Mouse (Mus musculus) layer of hippocampus, postnatal 36 days (tissue): ENCODE measurements around the gene Mroh9. TPM values are rescaled to one million over a fixed set of nuclear protein-coding genes. Genes with fewer than 3 reads are reported as not detected.
A peak's percentile ranks its signal among the peaks of the same experiment; 100 is the strongest.

ENCODE experiments used
- DNase-seq, 2 experiments: peaks; one replicate each; pipeline ENCODE4 v3.0.0; 2022
- total RNA-seq, 2 experiments: library from RNA; stranded (reverse); gene quantifications; 2 replicates each; pipeline ENCODE4 v1.2.3; 2021

Mroh9 gene
- total RNA-seq, result not detected

DNA sequence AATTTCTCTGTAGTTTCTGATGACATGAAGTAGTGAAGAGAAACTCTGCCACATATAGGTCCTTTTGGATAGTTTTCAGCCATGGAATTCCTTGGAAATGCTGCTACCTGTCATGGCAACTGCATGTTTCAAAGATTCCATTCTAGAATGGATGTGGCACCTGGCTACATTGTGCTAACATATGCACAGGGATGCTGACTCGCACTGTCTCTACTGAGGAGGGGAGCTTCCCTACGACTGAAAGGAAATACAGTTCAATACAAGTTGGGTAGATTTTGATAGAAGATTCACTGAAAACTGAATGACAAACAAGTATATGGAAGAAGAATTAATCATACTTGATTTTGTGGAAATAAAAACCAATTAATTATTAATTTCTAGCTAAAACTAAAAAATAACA, at the start of gene Mroh9:
Gene Mroh9, minus strand, starts transcription at position 101 of the 400 bp plus-strand sequence.
- DNase-seq, result no peak

DNA sequence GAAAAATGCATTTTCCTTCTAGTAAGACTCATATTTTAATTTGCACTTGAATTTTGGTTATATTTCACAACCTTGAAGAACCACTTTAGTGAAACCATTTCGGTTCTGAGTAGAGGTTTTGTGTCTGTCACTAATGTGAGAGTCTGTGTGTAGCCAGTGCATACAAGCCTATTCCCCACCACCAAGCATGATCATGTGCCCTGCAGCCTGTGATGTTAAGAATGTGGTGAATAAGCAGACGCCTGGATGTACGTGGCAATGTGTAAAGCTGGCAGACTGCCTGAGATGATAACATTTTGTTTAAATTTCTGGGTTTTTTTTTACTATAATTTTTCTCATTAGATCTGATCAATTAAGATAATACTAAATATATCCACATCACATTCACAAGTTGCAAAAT, 44.5 kb upstream of the Mroh9 start:
- DNase-seq, result no peak

DNA sequence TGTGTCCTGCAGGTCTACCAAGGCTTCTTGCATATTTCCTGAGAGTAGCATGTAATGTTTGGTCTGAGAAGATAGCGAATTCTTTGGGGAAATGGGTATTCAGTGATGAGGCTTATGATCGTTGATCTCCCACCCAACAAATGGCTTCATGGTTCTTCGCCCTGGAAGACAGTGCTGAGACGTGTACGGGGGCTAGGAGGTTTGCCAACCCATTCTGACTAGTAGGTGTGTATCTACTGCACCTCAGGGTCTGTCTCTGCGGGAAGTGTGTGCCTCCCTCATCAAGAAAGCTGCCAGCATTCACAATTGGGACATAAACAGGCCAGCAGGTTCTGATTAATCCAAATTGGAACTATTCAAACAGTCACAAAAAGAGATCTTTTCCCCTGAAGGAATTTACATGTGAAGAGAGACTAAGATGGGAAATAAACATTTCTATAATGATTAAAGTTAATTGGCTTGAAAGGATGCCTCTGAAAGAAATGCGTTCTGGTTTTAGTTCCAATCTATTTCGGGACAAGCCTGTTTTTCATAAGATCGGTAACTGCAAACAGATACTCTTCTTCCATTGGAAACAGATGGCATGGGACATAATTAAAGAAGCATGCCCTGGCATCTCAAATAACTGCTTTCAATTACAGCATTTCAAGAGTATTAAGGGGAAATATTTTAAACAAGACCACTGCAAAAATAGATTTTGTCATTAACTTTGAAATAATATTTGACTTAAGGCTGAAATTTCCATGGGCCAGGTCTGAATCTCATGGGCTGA, 43.8 kb upstream of the Mroh9 start:
- DNase-seq, result no peak

DNA sequence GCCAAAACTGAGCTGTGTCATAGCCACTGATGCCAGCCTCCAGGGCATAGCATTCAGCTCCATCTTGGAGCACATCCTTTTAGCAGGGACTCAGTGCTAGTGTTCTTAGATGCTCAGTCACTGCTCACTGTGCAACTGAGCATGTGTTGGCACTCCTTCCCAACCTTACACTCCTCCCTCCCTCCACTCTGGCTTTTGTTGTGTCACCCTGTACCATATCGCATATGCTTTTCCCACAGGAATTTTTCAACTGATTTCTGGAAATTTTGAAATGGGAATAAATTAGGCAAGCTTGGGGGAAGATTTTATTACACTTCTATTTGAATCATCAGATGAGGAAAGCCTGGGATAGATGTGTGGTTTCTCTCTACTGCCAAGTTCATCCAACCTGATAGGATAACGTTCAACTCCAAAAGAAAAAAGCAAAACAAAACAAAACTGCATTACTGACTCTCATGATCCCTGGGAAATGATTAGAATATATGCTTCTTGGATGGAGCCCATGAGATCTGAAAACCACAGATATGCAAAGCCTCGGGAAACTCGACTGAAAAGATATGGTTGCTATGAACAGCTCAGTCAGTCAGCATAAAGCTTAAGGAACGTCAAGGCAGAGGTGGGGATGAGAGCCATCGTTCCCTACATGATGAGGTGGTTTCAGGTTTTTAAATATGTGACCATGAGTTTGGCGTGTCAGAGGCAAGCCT, 40.9 kb upstream of the Mroh9 start:
- peak; percentile 5 to 16 for DNase-seq

DNA sequence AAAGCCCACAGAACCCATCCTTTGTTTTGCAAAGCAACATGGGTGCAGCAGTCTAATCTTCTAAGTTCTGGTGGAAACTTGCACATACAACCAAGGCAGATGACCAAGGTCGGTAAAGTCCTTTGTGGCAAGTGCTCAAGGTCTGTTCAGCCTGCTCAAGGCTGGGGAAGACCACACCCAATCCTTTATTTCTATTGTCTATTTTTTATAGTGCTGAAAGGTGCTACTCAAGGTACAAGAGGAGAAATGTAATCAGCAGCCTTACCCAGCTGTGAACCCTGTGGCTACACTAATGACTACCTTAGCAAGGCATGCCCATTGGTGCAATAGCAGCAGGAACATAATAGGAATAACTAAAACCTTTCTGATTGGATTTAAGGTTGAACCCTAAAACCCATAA, 36.9 kb upstream of the Mroh9 start:
- no peak for DNase-seq

DNA sequence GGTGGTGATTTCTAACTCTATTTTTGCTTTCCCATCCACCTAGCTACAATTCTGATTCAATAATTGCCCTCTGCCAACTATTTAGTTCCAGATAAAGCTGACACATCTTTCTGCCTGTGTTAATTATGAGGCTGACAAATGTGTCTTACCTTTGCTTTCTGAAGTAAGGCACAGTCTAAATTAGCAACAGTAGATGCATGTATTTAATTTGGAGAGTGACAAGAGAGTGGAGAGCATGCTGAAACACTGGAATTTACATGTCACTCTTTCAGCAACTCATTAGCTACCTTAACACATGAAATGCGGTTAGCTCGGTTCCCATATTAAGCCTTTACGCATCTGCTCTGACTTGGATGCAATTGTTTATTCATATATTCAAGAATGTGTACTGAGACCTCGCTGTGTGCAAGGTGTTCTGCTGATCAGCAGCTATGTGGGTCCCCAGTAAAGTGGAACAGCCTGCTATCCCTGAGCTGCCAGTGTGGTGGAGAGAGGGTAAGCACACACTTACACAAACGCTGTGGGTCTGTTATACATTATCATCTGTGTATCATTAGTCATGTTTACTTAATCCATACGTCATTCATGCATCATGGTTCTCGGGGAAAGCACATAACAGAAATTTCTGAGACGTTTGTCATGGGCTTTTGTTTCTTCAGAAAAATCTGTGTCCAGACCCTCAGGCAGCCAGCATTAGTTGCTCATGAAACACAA, 28.1 kb upstream of the Mroh9 start:
- DNase-seq, result no peak

DNA sequence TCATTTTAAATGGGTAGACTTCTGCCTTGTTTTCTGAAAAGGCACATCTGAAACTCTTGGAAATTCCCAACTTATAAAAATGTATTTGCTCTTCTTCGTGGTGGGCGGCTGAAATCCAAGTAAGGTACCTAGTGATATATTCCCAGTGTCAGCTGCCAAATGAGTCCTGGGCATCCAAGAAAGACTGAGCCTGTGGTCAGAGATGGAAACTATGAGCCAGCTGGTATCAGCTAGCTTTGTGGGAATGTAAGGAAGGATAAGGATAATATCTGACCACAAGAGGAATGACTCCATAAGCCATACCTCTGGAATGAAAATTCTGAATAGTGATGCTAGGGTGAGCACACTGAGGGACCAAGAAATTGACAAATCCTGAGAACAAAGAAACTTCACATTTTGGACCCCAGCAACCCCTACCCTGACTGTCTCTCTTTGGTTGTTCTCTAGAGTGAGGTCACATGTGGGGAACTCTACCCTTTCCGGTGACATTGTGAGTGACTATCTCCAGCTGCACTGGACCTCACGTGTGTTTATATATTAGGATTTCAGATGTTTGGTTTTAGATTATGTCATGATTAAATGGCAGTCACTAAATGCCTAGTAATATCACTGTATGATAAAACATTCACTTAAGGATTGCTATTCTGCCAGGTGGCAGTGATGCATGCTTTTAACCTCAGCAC, 27.2 kb upstream of the Mroh9 start:
- DNase-seq, result no peak

DNA sequence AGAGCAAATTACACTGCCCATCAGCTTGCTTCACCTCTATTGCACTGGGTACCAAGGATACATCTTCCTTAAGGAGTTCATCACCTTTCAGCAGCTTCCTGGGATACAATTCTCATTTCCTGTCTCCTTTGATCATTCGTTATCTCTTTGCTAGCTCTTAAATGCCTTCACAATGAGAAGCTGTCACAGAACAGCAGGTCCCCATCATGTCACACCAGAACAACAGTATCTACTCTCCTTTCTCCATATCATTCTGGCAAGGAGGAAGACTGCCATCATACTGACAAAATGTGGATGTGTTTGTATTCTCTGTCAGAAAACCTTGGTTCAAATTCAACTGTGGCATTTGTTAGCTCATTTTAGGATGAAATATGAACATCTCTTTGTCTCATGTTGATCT, 19.5 kb upstream of the Mroh9 start:
- DNase-seq, result no peak

DNA sequence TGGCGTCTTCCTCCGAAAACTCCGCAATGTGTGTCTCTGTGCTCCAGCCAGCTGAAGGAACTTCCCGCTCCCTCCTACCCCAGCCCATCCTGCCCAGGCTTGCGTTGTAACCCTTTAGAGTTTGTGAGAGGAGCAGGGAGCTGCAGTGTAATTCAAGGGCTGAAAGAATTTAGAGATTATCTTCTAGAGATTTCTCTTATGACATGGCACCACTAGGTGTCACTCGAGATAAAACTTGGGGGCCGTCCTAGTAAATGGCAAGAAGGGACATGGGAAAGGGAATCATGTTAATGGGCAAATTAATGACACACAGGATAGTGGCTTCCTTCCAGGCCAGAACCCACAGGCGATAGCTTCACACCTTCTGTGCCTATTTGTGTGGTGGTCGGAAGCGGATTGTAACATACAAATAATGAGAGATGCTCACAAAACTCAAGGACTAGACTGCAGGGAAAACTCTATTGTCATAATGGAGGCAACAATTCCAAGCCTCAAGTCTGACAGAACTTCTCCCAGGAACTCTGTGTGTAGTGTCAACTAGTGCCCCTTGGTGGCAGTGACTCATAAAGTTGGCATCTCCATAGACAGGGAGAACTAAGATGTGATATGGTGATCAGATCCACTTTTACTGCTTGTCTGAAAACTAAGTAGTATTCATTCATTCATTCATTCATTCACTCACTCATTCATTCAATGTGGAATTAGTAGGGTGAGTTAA, 6.1 kb upstream of the Mroh9 start:
- peak; percentile 3 to 24 for DNase-seq

DNA sequence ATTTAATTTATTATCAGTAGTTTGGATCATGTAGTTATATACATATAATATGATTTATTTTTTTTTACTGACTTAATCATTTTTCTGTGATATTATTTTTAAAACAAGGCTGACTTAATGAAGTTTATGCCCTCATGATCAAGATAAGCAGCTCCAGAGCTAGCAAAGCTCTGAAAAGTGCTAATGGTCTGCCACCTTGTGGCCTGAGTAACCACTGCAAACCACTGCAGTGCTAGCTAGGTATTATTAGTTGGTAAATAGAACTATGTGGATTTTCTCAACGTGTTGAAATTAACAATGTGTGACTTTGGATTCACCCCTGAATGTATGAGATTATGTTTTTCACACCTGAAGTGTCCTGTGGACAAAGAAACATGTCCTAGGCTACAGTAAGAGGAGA, 15.0 kb downstream of the Mroh9 start:
- peak; percentile 36 to 44 for DNase-seq

DNA sequence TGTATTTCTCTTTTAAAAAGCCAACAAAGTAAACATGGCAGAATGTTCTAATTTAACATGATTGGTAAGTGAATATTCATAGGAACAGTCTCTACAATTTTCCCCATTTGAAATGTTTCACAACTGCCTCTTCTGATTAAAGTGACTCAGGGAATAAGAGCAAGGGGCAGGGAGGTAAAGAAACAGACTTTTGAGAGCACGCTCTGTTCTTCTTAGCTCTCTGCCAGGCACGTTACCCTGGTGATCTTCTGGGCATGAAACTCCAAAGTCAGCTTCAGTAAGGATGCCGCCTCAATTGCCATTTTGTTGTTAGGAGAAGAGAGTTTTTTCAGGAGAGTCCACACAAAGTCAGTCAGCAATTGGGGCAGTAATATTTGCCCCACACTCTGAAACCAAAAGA, 25.1 kb downstream of the Mroh9 start:
- peak; percentile 10 for DNase-seq

DNA sequence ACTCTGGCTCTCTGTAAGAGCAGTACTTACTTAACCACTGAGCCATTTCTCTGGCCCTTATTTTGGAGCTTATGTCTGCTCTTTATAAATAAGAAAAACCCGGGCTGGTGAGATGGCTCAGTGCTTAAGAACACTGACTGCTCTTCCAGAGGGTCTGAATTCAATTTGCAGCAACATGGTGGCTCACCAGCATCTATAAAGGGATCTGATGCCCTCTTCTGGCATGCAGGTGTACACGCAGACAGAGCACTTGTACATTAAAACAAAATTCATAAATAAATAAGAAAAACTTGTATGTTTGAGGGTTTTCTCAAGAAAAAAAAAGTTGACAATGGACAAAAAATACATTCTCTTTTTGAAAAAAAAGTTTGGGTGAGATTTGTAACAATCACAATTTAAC, 28.1 kb downstream of the Mroh9 start:
- no peak for DNase-seq

DNA sequence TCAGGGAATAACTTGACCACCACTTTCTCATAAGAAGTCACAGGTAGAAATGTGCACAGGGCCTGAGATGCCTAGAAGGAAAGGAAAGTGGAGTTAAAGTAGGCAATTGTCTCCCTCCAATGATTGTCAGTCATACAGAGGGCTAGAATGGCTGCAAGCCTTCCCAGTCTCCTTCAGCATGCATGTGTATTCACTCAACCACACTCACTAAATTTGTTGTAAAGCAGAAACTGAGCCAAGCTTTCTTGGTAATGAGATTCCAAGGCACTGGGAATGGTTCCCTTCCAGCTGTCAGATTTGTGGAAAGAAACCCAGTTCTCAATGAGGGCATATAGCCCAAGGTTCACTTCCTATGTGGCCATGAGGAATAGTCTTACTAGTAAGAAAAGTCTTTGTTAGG, 29.8 kb downstream of the Mroh9 start:
- no peak for DNase-seq

DNA sequence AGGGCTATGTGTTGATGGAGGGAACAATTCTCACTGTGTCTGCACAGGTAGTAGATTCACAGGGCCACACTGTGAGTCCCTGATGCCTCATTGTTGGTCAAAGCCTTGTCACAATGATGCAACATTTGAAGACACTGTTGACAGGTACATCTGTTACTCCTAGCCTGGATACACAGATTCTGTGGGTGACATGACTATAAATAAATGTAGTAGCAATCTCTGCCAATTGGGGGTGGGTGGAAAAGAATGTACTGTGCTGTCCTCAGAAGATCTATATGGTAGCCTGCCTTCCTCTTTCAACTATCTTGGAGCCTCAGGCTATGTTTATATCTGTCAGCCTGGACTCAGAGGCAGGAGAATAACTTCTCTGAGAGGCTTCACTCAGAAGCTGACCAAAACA, 62.4 kb downstream of the Mroh9 start:
- no peak for DNase-seq

DNA sequence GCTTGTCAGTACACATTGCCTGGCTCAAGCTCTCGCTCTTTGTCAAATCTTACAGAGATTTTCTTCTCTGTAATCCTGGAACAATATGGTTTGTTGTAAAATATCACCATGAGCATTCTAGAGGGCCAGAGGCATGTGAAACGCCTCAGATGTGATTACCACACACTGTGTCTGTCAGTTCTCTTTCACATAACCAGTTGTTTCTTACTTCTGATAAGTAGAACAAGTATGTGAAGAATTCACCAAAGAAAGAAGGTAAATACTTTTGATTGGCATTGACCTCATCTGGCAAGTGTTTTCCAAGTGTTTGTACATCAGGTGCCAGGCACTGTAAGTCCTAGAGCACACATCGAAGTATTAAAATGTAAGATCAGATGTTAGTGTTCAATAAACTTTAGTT, 76.2 kb downstream of the Mroh9 start:
- DNase-seq, result no peak

DNA sequence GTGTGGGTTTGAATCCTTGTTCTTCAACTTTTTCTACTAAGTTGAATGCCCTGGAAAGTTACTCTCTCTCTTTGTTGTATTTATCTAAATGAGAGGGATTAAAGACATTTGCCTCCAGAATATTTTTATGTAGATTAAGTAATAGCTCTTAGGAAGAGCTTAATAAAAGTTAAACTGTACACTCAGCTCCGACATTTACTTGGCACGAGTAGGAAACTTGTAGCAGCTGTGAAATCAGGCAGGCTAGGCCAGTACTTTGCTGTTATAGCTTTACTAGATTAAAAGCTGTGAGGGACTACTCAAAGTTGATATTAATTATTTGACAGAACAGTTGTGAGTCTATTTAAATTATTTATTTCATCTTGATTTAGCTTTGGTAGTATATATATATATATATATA, 82.0 kb downstream of the Mroh9 start:
- DNase-seq, result no peak

DNA sequence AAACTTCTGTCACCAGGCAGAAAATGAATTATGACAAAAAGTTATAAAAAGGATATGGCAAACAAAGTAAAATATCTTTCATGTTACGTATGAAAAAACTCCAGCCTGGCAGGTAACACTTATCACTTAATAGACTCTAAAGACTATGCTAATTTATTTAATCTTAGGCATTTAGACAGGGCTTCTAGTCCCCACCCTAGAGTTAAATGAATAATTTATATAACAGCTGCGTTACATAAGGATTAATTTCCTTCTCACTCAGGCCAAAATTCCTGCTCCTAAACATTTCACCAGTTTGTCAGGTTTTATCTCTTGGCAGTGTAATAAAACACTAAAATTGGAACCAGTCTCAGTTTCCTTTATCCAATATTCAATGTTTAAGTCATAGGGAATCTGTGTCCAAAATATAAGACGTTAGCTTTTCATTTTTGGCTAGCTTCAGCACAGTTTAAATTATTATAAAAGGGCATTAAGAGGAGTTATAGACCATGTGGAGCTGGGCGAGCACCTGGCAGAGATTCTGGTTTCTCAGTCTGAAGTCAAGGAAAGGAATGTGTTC, 84.1 kb downstream of the Mroh9 start:
- no peak for DNase-seq

DNA sequence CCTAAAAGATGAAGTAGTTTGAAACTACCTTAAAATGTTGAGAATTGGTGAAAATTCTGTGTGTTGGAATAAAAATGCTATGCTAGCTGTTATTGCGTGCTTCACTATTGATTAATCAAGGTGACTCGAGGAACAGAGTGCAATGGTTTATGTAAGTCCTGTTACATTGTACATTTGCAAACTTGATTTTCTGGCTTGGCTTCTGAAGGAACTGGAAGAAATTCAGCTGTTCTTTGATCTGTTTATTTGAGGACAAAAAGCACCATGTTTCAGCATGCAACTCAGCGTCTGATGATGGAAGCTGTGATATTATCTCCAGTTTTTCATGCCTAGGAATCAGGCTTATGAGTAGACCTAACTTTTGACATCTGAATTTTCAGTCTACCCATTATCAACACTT, 97.9 kb downstream of the Mroh9 start:
- DNase-seq, result no peak

DNA sequence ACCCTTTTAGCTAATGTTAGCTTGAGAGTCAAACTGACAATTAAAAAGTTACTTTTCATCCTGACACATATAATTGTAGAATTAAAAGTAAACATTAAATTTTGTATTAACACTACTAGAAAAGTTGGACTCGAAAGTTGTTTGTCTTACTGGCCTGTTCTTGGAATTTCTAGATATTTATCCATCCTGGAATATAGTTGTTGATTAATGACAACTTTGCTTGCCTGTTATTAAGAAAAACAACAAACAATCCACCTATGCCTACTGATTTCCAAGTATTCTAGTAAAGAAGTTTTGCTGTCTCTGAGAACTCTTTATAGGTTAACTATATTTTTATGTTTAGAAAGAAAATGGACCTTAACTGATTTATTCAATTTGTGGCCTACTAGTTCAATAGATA, 98.7 kb downstream of the Mroh9 start:
- no peak for DNase-seq

DNA sequence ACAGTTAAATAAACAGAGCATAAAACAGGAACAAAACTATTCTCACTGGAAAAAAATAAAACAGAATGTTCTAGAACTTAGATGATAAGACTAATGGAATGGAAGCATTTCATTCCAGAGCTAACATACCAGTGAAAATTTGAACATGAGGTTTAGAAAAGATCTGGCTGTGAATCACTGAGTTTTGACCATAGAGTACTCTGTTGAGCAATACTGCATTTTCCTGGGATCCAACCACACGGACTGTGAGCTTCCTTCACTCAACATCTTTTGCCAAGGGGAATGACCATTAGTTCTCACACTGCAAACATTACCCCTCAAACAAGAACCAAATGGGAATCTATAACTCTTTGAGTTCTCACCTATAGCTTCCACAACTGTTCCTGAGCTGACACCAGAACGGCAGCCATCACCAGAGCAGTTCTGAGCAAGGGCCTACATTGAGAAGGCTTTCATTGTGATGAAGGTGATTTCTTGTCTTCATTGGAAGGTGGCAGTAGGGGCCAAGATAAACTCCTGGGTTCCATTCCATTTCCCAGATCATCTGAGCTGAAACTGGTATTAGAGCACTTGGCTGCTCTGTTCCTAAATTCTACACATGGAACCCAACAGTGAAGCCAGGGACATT, 99.2 kb downstream of the Mroh9 start:
- no peak for DNase-seq

DNA sequence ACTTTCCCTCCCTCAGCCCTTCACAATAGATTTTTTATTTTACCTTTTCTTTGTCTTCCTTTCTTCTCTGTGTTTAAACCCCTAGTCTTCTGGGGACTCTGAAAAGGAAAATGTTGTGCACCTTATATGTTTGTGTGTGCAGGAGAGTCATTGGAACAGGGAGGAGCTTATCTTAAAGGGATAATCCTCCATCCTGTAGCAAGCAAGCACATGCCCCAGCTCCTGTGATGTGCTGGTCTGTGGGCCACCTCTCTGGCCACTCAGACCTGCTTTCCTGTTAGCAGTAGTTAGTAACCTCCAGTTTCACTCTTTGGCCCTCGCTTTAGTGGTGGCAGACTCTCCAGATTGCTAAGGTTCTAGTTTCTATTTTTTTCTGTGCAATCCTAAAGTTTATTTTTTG, 101.0 kb downstream of the Mroh9 start, which contains the start of gene Fmo3:
Gene Fmo3, minus strand, starts transcription at position 101 of the 400 bp plus-strand sequence.
- DNase-seq, result no peak
